Comparison of ENCODE assay signal across 8 mouse cellular contexts in genomic region chr14:79089464-79089863, GRCm38 (mm10).
DNase-seq lines count a peak whose midpoint lies in the region; ATAC-seq and TF ChIP-seq lines count a peak whose summit lies in the region.

No protein-coding gene starts in this region.

- WGBS in forebrain, embryonic 13.5 days: 25% methylated on average over 2 of the region's 2 CpGs
- 64% methylated on average over 2 of the region's 2 CpGs for WGBS in forebrain, embryonic 11.5 days
- WGBS in forebrain, embryonic 16.5 days: 16% methylated on average over 2 of the region's 2 CpGs

- H3K36me3 ChIP-seq in forebrain, embryonic 13.5 days (ENCODE audit: poor library complexity, severe bottlenecking): peaks cover 5% of the 10 kb centered on the region
- H3K36me3 ChIP-seq in forebrain, embryonic 11.5 days (ENCODE audit: control insufficient read depth, insufficient read depth, low read length): peaks cover under 1% of the 10 kb centered on the region; the same call in 1 of the 2 replicates
- peaks cover 0 to 20% of the 10 kb centered on the region in 2 experiments for H3K36me3 ChIP-seq in CH12.LX (replicated peaks in 1 of 2; ENCODE audit: control insufficient read depth in 1 of 2, insufficient read depth in 1 of 2, low read length in 1 of 2)
- H3K36me3 ChIP-seq in forebrain, embryonic 16.5 days (ENCODE audit: control insufficient read depth, insufficient read depth): peaks cover 3% of the 10 kb centered on the region; the same call in 1 of the 2 replicates

- no peaks in the 10 kb centered on the region for H3K79me2 ChIP-seq in CH12.LX (replicated peaks; ENCODE audit: control insufficient read depth, extremely low read depth, insufficient read depth, poor library complexity, severe bottlenecking)

- TF ChIP-seq EP300 in CH12.LX (IDR thresholded peaks at IDR 0.05; ENCODE audit: low read length): peak; percentile 69

- in situ Hi-C loops in CH12.LX (cut with MboI; ENCODE audit: low pct_ligation_motif_present, low pct_unique_long_range_greater_than_20kb, low sequenced_read_pairs): no loop called here

- H3K27ac ChIP-seq in forebrain, embryonic 13.5 days: no peak overlapping the region
- H3K27ac ChIP-seq in forebrain, embryonic 11.5 days (ENCODE audit: low read depth, low read length): no peak overlapping the region
- H3K27ac ChIP-seq in CH12.LX (ENCODE audit: insufficient read depth, low read depth): 0 out of 2 replicates have a peak overlapping the region, but pooled peaks have one; percentile 37
- no peak overlapping the region for H3K27ac ChIP-seq in forebrain, embryonic 16.5 days (ENCODE audit: low read length)

- no peaks in the 10 kb centered on the region for H3K27me3 ChIP-seq in forebrain, embryonic 13.5 days
- no peaks in the 10 kb centered on the region for H3K27me3 ChIP-seq in forebrain, embryonic 11.5 days (ENCODE audit: control insufficient read depth, insufficient read depth, low read length)
- no peaks in the 10 kb centered on the region for H3K27me3 ChIP-seq in CH12.LX (replicated peaks)
- no peaks in the 10 kb centered on the region for H3K27me3 ChIP-seq in forebrain, embryonic 16.5 days (replicated peaks; ENCODE audit: control insufficient read depth, insufficient read depth, low read length)

- H3K4me1 ChIP-seq in forebrain, embryonic 13.5 days: peaks cover 10% of the 10 kb centered on the region; the same call in 1 of the 2 replicates
- H3K4me1 ChIP-seq in forebrain, embryonic 11.5 days (replicated peaks; ENCODE audit: control insufficient read depth, insufficient read depth, low read length): no peaks in the 10 kb centered on the region
- H3K4me1 ChIP-seq in CH12.LX (ENCODE audit: control insufficient read depth in 1 of 2, insufficient read depth in 2 of 2): peaks cover 9 to 26% of the 10 kb centered on the region in 2 experiments
- H3K4me1 ChIP-seq in forebrain, embryonic 16.5 days (replicated peaks; ENCODE audit: control insufficient read depth, insufficient read depth, low read length): peaks cover 10% of the 10 kb centered on the region

- TF ChIP-seq CTCF in CH12.LX (conservative IDR thresholded peaks at IDR 0.05 in 1 of 2, IDR thresholded peaks at IDR 0.05 in 1 of 2; ENCODE audit: low read depth in 2 of 2, low read length in 2 of 2): no peak

- TF ChIP-seq POLR2A in CH12.LX (IDR thresholded peaks at IDR 0.05; ENCODE audit: low read depth, low read length): no peak

- no peak overlapping the region for H3K4me2 ChIP-seq in forebrain, embryonic 13.5 days
- H3K4me2 ChIP-seq in forebrain, embryonic 11.5 days (ENCODE audit: low read depth, low read length, severe bottlenecking): no peak overlapping the region
- peak overlapping the region; percentile 18; the same call in 1 of the 2 replicates for H3K4me2 ChIP-seq in CH12.LX (ENCODE audit: insufficient read depth, low read depth, poor library complexity, severe bottlenecking)
- no peak overlapping the region for H3K4me2 ChIP-seq in forebrain, embryonic 16.5 days (ENCODE audit: low read length)

- no peak overlapping the region for H3K9ac ChIP-seq in forebrain, embryonic 13.5 days
- H3K9ac ChIP-seq in forebrain, embryonic 11.5 days (ENCODE audit: low read length): no peak overlapping the region
- H3K9ac ChIP-seq in CH12.LX (ENCODE audit: insufficient read depth, low read depth): 0 out of 2 replicates have a peak overlapping the region, but pooled peaks have one; percentile 16
- H3K9ac ChIP-seq in forebrain, embryonic 16.5 days (replicated peaks; ENCODE audit: low read depth, low read length): no peak overlapping the region

- ATAC-seq in forebrain, embryonic 13.5 days: peak; percentile 59
- ATAC-seq in forebrain, embryonic 11.5 days (replicated peaks; ENCODE audit: low FRiP score): no peak
- ATAC-seq in forebrain, embryonic 16.5 days: peak; percentile 87
- ATAC-seq in monocyte, adult 5-6 weeks (replicated peaks; ENCODE audit: insufficient number of reproducible peaks, low FRiP score, low TSS enrichment, poor library complexity, severe bottlenecking): no peak

- dilution Hi-C loops in CH12.LX (cut with MboI; ENCODE audit: extremely low pct_ligation_motif_present, extremely low pct_unique_long_range_greater_than_20kb, low sequenced_read_pairs): no loop called here

- no peak overlapping the region for H3K4me3 ChIP-seq in forebrain, embryonic 13.5 days
- no peak overlapping the region for H3K4me3 ChIP-seq in forebrain, embryonic 11.5 days (ENCODE audit: low read depth, low read length)
- no peak overlapping the region for H3K4me3 ChIP-seq in CH12.LX (replicated peaks in 1 of 3; ENCODE audit: low read depth in 2 of 3, low read length in 2 of 3, poor library complexity in 1 of 3)
- no peak overlapping the region for H3K4me3 ChIP-seq in forebrain, embryonic 16.5 days (replicated peaks; ENCODE audit: low read length)

- intact Hi-C loops in heart, postnatal 36 days (cut with DNase I): no loop called here

- H3K9me3 ChIP-seq in forebrain, embryonic 13.5 days (replicated peaks): peaks cover 5% of the 10 kb centered on the region
- H3K9me3 ChIP-seq in forebrain, embryonic 11.5 days (ENCODE audit: control insufficient read depth, low read length): peaks cover under 1% of the 10 kb centered on the region; the same call in 1 of the 2 replicates
- no peaks in the 10 kb centered on the region for H3K9me3 ChIP-seq in CH12.LX (replicated peaks; ENCODE audit: low read length)
- peaks cover 3% of the 10 kb centered on the region; the same call in 1 of the 2 replicates for H3K9me3 ChIP-seq in forebrain, embryonic 16.5 days (ENCODE audit: control insufficient read depth, low read length)

- DNase-seq in forebrain, embryonic 11.5 days (ENCODE audit: low spot score): no peak
- DNase-seq in CH12.LX (ENCODE audit: extremely low read depth): peak; percentile 85
- peak; percentile 30 to 35 for DNase-seq in heart, postnatal 36 days
- DNase-seq in lung, postnatal 10 days: peak; percentile 85
- DNase-seq in urinary bladder, postnatal 14 days (ENCODE audit: low spot score): no peak

- TF ChIP-seq RAD21 in CH12.LX (IDR thresholded peaks at IDR 0.05; ENCODE audit: low read depth, low read length): no peak; the same call in 1 of the 2 replicates

TF ChIP-seq in CH12.LX, 34 proteins besides CTCF, POLR2A, EP300 and RAD21:
- TF ChIP-seq ZC3H11A (IDR thresholded peaks at IDR 0.05; ENCODE audit: low read depth, low read length): no peak
- TF ChIP-seq CHD2 (IDR thresholded peaks at IDR 0.05; ENCODE audit: low read length): peak; percentile 78; the same call in 1 of the 2 replicates
- no peak for TF ChIP-seq MAX (IDR thresholded peaks at IDR 0.05; ENCODE audit: low read length)
- TF ChIP-seq ETS1 (conservative IDR thresholded peaks at IDR 0.05; ENCODE audit: low read depth, low read length): peak; percentile 35; the same call in 1 of the 2 replicates
- TF ChIP-seq MAFK (IDR thresholded peaks at IDR 0.05; ENCODE audit: insufficient replicate concordance, low read length): no peak
- TF ChIP-seq E2F4 (IDR thresholded peaks at IDR 0.05; ENCODE audit: insufficient replicate concordance, low read depth, low read length): no peak
- peak; percentile 78 for TF ChIP-seq IRF4 (IDR thresholded peaks at IDR 0.05; ENCODE audit: low read depth, low read length)
- no peak for TF ChIP-seq HCFC1 (IDR thresholded peaks at IDR 0.05; ENCODE audit: low read depth, low read length)
- TF ChIP-seq JUND (conservative IDR thresholded peaks at IDR 0.05; ENCODE audit: low read depth, low read length): peak; percentile 85
- no peak for TF ChIP-seq CHD1 (IDR thresholded peaks at IDR 0.05; ENCODE audit: low read depth, low read length)
- TF ChIP-seq TBP (conservative IDR thresholded peaks at IDR 0.05; ENCODE audit: low read depth, low read length): no peak
- no peak for TF ChIP-seq ZKSCAN1 (IDR thresholded peaks at IDR 0.05; ENCODE audit: borderline replicate concordance, low read depth, low read length)
- TF ChIP-seq MAZ (IDR thresholded peaks at IDR 0.05; ENCODE audit: low read depth, low read length): no peak
- no peak for TF ChIP-seq USF1 (IDR thresholded peaks at IDR 0.05; ENCODE audit: low read depth, low read length)
- TF ChIP-seq SIN3A (IDR thresholded peaks at IDR 0.05; ENCODE audit: low read length): no peak
- TF ChIP-seq JUN (IDR thresholded peaks at IDR 0.05; ENCODE audit: insufficient read depth, low read depth, low read length): peak; percentile 92
- TF ChIP-seq SMC3 (IDR thresholded peaks at IDR 0.05; ENCODE audit: low read depth, low read length): no peak
- no peak for TF ChIP-seq NELFE (IDR thresholded peaks at IDR 0.05; ENCODE audit: low read depth, low read length)
- TF ChIP-seq NRF1 (IDR thresholded peaks at IDR 0.05; ENCODE audit: low read depth, low read length): no peak
- peak; percentile 99 for TF ChIP-seq MEF2A (IDR thresholded peaks at IDR 0.05; ENCODE audit: borderline replicate concordance, low read depth, low read length)
- TF ChIP-seq ZNF384 (IDR thresholded peaks at IDR 0.05; ENCODE audit: low read depth, low read length): no peak; the same call in 1 of the 2 replicates
- TF ChIP-seq MYC (IDR thresholded peaks at IDR 0.05; ENCODE audit: low read depth, low read length): no peak
- TF ChIP-seq GABPA (IDR thresholded peaks at IDR 0.05; ENCODE audit: insufficient replicate concordance, low read depth, low read length): no peak
- TF ChIP-seq ZMIZ1 (IDR thresholded peaks at IDR 0.05; ENCODE audit: low read depth, low read length): no peak
- TF ChIP-seq MXI1 (IDR thresholded peaks at IDR 0.05; ENCODE audit: low read depth, low read length): no peak
- TF ChIP-seq TCF12 (IDR thresholded peaks at IDR 0.05; ENCODE audit: low read depth, low read length): 0 out of 2 replicates have a peak, but pooled peaks have one; percentile 34
- no peak for TF ChIP-seq POLR2AphosphoS2 (IDR thresholded peaks at IDR 0.05; ENCODE audit: low read depth, low read length)
- TF ChIP-seq RCOR1 (conservative IDR thresholded peaks at IDR 0.05; ENCODE audit: low read depth, low read length): no peak
- no peak for TF ChIP-seq PAX5 (IDR thresholded peaks at IDR 0.05; ENCODE audit: low read length)
- no peak for TF ChIP-seq BHLHE40 (IDR thresholded peaks at IDR 0.05; ENCODE audit: low read depth, low read length)
- TF ChIP-seq ELF1 (IDR thresholded peaks at IDR 0.05; ENCODE audit: low read depth, low read length): no peak
- TF ChIP-seq UBTF (IDR thresholded peaks at IDR 0.05; ENCODE audit: low read depth, low read length): no peak
- TF ChIP-seq USF2 (conservative IDR thresholded peaks at IDR 0.05; ENCODE audit: low read depth, low read length): no peak
- TF ChIP-seq KAT2A (IDR thresholded peaks at IDR 0.05; ENCODE audit: insufficient replicate concordance, low read length): no peak

Comparison
In these comparisons a context has a peak if more than half of its experiments do, and no peak if none do; other contexts are left out.
1. ATAC-seq: peak in forebrain, embryonic 13.5 days (single experiment) and forebrain, embryonic 16.5 days (single experiment); none in forebrain, embryonic 11.5 days (single experiment) and monocyte, adult 5-6 weeks (single experiment).
2. DNase-seq: peak in CH12.LX (single experiment), heart, postnatal 36 days (2 of 2) and lung, postnatal 10 days (single experiment); none in forebrain, embryonic 11.5 days (single experiment) and urinary bladder, postnatal 14 days (single experiment).